Mouse (Mus musculus) embryo, embryonic 9.5 days (tissue): ENCODE measurements around the gene Pax2.

ENCODE experiments used
- DNase-seq: peaks from one replicate; pipeline ENCODE4 v3.0.0-alpha.2; 2017; ENCODE audit errors: extremely low spot score

Pax2 gene

DNA sequence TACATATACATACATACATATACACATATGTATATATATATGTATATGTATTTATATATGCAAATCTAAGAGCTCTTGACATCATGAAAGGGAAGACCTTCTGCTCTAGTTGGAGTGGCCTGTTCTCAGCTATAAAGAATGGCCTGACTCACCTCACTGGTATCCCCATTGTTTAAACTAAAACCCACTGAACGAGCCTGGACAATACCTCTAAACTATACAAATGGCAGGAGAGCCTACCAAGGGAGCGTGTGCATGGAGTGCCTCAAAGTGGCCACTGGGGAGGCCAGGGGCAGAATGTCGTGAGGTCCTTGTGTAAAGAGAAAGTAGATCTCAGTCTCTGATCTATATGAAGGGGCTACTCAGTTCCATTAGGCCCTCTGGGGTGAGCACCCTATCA is 26.1 kb downstream of the Pax2 start:
- no peak for DNase-seq

DNA sequence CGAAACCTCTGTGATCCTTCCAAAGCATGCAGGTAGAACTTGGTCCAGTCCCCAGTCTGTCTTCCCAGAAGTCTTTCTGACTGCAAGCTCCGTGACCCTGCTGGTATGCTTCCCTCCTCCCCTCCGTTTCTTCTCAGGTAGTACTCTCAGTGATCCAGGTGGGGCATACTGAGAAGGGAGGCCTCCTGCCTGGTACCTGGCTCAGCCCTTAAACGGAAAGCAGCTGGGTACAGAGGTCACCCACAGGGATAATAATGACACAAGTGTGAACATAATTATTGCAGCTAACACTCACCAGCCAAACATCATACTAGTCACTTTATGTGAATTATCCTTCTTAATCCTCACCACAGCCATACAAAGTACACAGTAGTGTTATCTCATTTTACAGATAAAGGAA is 28.5 kb downstream of the Pax2 start:
- no peak for DNase-seq

DNA sequence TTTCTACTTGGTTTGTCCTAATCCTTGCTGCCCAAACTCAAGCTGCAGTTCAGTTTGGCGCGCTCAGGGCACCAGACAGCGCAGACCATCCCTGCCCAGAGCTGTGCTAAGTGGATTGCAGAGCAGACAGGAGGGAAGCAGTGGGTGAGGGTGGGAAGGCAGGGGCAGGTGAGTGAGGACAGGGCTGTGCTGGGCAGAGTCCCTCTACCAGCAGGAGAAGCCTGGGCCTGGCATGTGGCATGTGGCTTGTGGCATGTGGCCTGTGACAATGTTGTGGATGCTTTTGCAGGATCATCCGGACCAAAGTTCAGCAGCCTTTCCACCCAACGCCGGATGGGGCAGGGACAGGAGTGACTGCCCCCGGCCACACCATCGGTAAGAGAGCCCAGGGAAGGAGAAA is 32.6 kb downstream of the Pax2 start:
- DNase-seq = no peak

DNA sequence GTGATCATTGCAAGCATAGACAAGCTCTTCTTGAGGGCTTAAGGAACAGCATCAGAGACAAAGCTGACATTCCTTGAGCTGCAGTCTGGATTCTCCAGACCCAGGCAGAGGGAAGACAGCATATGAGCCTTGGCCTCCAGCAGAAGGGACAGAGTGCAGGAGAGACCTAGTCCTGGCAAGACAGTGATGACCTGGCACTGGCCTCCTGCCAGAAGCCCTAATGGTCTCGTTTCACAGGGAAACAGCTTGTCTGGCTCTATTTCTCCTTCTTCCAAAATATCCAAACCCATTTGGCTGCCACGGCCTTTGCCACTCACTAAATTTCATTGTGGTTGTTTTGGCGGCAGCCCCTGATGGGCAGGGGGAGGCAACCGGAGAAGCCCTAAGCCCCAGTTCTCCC is 36.1 kb downstream of the Pax2 start:
- no peak for DNase-seq

DNA sequence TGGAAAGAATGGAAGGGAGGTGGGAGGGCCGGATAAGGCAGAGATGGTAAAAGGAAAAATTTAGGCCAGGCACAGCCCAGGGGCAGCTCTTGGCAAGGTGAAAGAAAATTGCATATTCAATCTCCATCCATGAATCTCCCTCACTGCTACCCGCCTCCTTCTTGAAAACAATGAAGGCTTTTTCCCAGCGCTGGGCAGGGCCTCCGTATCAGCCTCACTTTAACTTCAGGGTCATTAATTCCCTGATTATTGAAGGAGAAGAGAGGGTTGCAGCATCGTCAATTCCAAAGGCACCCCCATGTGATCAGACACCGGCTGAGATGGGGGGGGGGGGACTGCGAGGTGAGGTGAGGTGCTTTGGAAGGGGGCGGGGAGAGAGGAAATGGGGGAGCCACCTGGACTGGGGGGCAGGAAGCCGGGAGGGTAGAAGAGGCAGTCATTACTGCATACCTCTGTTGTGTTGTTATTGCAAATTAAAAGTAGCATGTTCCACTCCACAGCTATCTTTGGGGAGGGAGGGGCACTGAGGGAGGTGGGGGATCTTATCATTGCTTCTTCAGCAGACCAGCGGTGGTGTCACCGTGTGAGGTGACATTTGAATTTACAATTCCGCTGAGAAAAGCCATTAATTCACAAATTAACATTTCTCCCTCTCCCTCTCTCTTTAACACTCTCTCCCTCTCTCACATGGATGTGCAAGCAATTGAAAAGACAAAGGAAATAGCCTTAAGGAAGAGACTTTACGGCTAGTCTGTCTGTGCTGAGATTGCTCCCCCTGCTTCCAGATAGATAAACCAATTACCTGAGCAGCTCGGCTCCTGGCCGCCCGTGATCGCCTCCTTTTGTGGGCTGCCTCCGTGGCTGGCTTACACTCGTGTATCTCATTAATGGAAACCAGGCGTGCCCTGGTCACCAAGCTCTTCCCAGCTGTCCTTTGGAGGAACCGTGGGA is 41.5 kb downstream of the Pax2 start:
- DNase-seq = no peak

DNA sequence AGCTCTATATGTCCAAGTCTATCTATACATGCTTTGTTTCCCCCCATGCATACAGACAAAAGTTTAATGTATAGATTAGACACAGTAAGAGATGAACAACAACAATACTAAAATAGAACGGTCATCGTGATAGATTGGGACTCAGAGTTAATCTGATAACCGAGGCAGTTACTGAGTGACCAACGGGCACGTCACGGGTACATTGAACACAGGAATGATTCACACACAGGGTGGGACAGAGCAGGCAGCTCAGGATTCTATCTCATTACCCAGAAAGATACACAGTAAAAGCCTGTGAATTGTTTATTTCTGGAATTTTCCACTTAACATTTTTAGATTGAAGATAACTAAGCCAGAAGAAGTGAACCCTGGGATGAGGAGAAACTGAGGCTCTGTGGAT is 42.9 kb downstream of the Pax2 start:
- DNase-seq = no peak

DNA sequence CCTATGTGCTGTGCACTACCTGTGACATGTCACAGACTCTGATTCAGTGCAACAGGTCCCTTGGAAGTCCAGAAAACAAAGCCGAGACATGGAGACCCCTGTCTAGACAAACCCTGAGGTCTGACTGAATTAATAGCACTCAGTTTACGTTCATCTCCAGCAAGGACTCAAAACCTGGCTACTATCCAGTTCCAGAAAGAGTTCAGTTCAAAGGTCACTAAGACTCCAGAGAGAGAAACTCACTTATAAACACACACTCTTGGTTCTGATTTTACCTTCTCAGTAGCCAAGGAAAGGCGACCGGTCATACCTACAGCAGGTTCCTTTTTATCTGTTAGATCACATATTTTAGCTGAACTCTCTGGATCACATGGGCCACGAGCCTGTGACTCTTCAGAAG is 43.3 kb downstream of the Pax2 start:
- no peak for DNase-seq

DNA sequence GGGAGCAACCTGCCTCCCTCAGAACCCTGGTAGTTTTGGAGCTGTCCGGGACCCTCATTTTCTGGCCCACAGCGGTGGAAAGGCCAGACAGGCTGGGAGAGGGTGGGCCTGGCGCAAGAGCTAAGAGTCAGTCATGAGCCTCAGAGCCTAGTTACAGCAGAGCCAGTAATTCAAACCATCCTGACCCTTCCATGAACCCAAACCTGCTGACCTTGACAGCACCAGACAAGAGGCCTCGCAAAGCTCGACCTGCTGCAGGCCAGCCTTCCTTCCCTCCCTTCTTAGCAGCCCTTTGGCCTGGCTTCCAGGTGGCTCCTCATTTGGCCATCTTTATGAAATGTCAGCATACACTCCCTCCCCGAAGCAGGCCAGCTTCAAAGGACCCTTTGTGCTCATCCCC is 44.5 kb downstream of the Pax2 start:
- DNase-seq = no peak

DNA sequence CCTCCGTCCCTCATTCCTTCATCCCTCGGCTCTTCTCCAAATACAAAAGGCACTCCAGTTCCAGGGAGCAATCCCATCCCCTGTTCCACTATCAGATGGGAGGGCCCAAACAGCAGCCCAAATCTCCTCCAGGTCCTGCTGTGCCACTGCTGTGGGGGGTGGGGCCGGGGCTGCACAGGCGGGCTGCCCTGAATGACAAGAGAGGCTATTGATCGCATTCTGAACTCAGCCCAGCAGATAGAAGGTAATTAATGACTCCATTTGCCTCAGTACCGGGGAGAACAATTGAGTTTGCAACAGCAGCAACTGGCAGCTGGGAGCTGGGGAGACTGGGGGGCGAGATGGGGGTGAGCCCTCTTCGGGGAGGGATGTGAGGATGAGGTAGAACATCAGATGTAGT is 52.9 kb downstream of the Pax2 start:
- DNase-seq = peak; percentile 50

DNA sequence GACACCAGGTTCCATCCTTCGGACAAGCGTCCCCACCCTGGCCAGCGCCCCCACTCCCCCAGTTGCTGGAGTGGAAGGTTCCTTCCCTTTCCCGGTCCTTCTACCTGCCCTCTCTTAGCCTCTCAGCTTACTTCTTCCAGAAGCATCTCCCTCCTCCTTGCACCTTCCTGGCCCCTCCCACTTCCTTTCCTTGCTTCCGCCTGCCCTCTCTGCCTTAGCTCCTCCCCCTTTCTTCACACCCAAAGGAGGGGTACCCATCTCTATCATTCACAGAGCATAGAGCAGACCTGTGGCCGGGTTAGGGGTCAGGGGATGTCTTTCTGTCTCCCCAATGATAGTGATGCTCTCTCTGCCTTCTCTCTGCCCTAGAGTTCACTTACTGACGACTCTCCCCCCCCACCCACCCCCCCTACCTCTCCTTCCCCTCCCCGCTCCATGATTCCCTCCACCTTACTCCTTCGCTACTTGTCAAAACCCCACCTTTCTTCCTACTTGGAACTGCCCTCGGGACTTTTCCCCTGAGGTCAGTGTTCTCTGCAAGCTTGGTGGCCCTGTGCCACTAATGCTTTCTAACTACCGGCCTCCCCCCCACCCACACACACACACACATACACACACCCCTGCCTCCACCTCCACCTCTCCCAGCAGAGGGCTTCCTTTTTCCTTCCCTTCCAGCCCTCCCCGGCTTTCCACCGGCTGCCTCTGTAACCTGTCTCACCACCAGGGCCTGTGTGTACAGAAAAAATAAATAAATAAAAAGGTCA is 57.0 kb downstream of the Pax2 start:
- no peak for DNase-seq

DNA sequence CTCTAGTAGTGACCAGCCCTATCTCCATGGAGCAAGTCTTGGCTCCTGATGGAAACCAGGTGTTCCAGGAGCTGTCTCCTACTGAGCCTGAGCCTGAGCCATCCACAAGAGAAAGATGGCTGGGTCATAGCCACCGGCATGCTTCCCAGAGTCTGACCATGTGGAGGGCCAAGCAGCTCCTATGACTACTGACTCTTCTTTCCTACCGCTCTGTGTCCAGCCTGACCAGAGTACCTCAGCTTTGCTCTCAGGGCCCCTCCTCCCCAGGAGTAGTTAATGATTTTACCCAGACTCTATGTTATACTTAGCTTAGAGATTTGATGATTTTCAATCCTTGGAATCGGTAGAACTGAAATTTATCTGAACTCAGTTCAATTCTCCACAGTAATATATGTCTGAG is 59.3 kb downstream of the Pax2 start:
- DNase-seq = no peak

DNA sequence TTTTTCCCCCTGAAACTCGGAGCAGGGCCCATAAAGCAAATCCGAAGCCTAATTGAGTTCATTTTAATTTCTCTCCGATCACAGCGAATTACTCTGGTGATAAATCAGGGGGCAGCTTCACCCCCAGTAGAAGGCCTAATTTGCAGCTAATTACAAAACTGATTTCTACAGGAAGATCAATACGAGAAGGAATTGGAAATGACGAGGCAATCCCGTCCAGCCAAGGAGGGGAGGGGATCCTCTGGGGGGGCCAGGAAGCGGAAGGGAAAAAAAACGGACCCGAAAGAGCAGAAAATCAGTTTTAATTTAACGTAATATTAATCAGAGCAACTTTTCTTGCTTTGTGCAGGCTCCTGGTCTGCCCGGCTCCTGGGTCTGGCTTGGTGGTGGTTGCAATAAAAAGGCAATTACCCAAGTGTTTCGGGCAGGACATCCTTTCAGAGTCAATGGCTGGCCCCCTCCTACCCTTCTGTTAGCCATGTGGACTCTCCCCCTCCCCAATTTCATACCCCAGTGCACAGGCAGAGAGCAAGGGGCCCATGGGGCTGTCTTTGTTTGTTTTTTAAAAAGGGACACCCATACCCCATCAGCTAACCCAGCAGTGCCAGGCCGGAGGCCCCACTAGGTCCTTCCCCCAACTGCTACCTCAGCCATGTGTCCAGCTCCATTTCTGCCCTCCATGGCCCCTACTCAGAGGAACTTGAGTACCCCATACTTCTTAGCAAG is 61.7 kb downstream of the Pax2 start:
- no peak for DNase-seq

DNA sequence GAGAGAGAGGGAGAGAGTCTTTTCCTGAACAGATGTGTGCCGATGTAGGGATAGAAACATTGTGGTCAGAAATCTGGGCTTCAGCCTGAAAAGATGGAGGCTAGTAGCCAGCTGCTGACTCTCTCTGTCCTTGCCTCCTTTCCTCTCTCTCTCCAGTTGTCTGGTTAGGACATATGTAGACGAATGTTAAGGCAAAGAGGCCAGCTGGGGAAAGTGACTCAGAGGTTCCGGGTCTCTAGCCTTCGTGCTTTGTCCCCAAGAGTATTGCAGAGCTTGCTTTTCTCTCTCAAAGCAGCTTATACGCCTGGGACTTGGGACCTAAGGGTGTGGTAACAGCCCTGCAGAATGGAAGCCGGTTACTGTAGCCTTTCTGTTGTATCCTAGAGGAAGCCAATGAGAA is 62.8 kb downstream of the Pax2 start:
- DNase-seq = no peak

DNA sequence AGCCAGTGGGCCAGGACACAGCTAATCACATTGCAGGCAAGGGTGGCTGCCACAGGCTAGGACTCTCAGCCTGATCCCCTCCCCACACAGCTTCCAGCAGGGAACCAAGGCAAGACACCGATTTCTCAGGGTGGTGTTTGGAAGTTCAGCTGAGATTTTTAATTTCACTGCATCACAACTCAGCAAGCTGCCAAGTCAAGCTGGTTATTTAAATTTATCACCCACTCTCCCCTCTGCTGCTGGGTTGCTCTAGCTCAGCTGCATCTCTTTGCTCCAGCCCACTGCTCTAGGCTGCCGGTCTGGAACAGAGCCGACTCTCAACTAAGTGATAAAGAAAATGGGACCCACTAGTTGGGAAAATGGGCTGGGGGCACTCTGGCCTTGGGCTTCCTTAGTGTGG is 65.7 kb downstream of the Pax2 start:
- no peak for DNase-seq

DNA sequence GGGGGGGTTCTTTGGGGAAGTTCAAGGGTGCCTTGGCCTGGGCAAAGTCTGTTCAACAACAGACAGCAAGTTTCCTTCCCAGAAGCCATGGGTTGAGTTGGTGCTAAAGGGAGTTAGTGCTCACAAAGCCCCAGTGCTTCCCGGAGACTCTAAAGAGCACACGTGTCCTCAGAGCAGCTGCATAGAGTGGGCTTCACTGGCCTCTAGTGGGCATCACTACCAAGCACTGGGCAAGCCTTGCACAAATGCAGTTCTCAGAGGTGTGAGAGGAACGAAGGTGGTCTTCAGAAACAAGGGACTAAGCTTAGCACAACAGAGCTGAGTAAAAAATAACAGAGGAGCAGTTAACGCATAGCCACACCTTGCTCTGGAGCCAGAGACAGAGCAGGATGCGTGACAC is 66.5 kb downstream of the Pax2 start:
- DNase-seq = no peak

DNA sequence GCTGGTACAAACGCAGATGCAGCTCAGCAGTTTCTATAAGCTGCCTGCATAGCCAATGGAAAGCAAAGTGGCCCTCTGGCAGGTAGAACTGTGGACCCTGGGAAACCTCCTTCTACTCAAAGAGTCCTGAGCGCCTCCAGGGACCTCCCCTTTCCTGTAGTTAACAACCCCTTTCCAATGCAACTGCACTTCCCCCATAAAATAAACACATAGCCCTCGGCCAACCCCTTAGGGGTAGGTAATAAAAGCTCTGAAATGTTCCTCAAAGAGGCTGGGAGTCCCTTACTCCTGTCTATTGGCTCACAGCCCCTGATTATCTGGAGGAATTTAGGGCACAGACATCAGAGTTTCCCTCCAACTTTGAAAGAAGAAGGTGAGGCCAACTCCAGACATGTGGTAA is 67.8 kb downstream of the Pax2 start:
- no peak for DNase-seq

DNA sequence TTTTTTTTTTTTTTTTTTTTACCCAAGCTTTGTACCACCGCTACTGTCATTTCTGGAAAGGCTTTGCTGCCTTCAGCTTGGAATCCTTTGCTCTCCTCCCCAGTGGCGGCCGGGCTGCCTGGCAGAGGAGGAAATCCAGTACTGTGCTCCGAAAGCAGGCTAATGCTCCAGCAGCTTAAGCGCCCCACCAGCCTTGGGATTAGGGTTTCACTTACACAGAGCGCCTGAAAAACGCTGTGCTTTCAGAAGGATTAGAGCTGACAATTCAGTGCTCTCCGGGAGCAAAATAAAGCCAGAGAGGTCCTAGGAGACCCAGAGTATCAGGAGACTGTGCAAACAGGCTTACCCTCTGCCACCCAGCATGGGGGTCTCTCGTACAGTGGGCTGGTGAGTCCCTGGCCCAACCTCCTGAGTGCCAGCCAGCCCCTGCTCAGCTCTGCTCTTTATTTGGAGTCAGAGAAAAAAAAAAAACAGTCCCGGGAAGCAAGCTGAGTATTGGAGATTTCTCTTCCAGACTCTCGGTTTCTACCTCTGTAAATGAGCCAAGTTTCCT is 69.4 kb downstream of the Pax2 start:
- DNase-seq = no peak

DNA sequence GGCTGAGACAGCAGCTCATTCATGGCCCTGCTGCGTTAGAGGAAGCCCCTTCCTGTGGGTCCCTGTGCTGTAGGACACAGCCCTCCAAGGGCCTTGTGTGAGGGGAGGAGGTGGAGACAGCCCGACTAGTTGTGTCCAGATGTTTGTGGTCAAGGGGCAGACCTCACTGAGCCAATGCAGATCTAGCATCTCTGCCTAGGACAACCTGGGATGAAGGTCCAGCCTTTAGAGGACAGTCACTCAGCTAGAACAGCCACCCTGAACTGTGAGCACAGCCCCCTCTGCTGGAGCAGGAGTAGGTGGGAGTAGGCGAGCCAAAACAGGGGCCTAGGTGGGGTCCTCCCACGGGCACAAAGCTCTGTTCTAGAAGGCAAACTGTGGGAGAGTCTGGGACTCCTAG is 70.0 kb downstream of the Pax2 start:
- DNase-seq = peak; percentile 50

DNA sequence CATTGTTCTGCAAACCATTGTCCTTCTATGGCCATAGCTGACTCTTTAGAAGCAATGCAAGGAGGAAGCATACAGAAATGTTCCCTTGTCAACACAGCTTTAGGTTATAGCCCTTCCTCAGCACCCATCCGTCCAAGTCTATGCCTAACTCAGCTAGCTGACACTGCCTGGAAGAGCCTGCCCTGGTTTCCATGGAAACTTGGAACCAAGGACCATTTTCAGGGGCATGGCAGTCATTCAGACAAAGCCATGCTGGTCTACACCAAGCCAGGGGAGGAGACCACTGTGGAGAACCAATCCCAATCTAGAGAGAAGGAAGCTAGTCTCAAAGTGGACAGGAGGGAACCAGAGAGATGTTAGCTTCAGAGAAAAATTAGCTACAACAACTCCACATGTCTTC is 77.5 kb downstream of the Pax2 start:
- DNase-seq = no peak

DNA sequence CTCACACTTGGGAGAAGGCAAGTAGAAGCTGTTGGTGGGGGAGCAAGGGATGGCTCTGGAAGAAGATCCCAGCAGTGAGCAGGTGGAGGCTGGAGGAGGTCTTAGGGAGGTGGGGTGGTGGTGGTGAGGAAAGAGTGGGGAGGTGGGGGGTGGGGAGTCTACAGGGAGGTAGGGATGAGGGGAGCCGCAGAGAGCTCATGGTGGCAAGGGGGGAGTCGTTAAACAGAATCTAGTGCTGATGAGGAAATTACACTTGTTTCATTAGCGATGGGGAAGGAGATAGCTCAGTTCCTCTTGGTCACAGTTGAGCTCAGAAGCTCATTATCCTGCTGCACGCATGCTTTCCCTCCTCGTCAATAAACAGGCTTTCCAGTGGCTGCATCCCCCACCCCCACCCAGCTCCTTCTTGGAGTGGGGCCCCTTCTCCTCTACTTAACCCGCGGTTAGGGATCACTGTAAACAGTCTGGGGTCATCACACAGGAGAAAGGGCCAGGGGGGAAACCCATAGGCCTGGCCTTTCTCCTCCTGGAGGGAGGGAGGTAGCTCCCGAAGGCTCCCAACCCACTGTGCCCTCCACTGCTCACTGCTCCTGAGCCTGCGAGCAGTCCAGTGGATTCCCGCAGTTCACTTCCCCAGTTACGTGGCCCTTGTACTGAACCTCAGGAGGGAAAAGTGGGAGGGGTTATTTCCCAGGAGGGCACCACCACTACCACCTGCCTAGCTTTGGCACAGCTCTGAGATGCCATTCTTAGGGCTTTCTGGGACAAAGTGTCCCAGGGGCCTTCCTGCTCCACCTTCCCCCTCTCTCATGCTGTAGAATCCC is 78.6 kb downstream of the Pax2 start:
- DNase-seq = no peak
